Mouse (Mus musculus) CH12.LX (cell line): ENCODE measurements around the gene Hax1. TPM values are rescaled to one million over a fixed set of nuclear protein-coding genes. Genes with fewer than 3 reads are reported as not detected.

ENCODE experiments used
- DNase-seq: peaks from one replicate; pipeline ENCODE4 v3.0.0-alpha.2; 2013; ENCODE audit errors: extremely low read depth
- H3K27ac ChIP-seq: 2 replicates; pipeline ENCODE4 v1.5.1; 2012; ENCODE audit warnings: low read depth, mild to moderate bottlenecking, control low read depth, moderate library complexity; ENCODE audit not compliant: insufficient read depth
- H3K27me3 ChIP-seq: replicated peaks from 2 replicates; pipeline ENCODE3; 2012; ENCODE audit warnings: inconsistent platforms
- H3K36me3 ChIP-seq, 2 experiments: replicated peaks in 1 of 2; 2 replicates each; pipeline versions ENCODE3 to v1.6.1; 2012; ENCODE audit warnings: inconsistent platforms in 1 of 2, low read length in 1 of 2, mild to moderate bottlenecking in 1 of 2, mixed read lengths in 1 of 2, moderate library complexity in 1 of 2; ENCODE audit not compliant: control insufficient read depth in 1 of 2, insufficient read depth in 1 of 2
- H3K4me1 ChIP-seq, 2 experiments: 2 replicates each; pipeline ENCODE4 v1.6.1; 2012; ENCODE audit warnings: inconsistent platforms in 1 of 2, moderate library complexity in 1 of 2; ENCODE audit not compliant: insufficient read depth in 2 of 2, control insufficient read depth in 1 of 2
- H3K4me2 ChIP-seq: 2 replicates; pipeline ENCODE4 v1.6.1; 2012; ENCODE audit warnings: low read depth, mild to moderate bottlenecking, control low read depth; ENCODE audit not compliant: poor library complexity, insufficient read depth, severe bottlenecking
- H3K4me3 ChIP-seq, 3 experiments: fragments of 150-350 bp in 1 of 3; sonication (generic) in 1 of 3; replicated peaks in 1 of 3; 2 replicates each; pipeline versions ENCODE3 to v1.5.1; 2011 to 2012; ENCODE audit warnings: low read depth in 2 of 3, low read length in 2 of 3, mild to moderate bottlenecking in 2 of 3, moderate library complexity in 2 of 3, control low read depth in 1 of 3, improper control_type of control experiment in 1 of 3, inconsistent platforms in 1 of 3, mixed read lengths in 1 of 3; ENCODE audit not compliant: poor library complexity in 1 of 3
- H3K79me2 ChIP-seq: replicated peaks from 2 replicates; pipeline ENCODE4 v1.6.1; 2012; ENCODE audit warnings: mild to moderate bottlenecking, moderate library complexity; ENCODE audit not compliant: control insufficient read depth, poor library complexity, insufficient read depth, severe bottlenecking; ENCODE audit errors: extremely low read depth
- H3K9ac ChIP-seq: 2 replicates; pipeline ENCODE4 v1.6.1; 2012; ENCODE audit warnings: low read depth, mild to moderate bottlenecking, control low read depth, moderate library complexity; ENCODE audit not compliant: insufficient read depth
- H3K9me3 ChIP-seq: replicated peaks from 2 replicates; pipeline ENCODE3; 2012; ENCODE audit warnings: low read length, inconsistent platforms, mixed read lengths
- BHLHE40 ChIP-seq: IDR thresholded peaks from 2 replicates; pipeline ENCODE4 v1.6.1; 2011; ENCODE audit warnings: mild to moderate bottlenecking, low read depth, low read length, improper control_type of control experiment
- E2F4 ChIP-seq: IDR thresholded peaks from 2 replicates; pipeline ENCODE4 v1.6.1; 2011; ENCODE audit warnings: low read depth, low read length, improper control_type of control experiment; ENCODE audit not compliant: insufficient replicate concordance
- ELF1 ChIP-seq: IDR thresholded peaks from 2 replicates; pipeline ENCODE4 v1.6.1; 2014; ENCODE audit warnings: low read depth, mild to moderate bottlenecking, inconsistent platforms, low read length, improper control_type of control experiment
- EP300 ChIP-seq: IDR thresholded peaks from 2 replicates; pipeline ENCODE4 v1.6.1; 2011; ENCODE audit warnings: low read length, improper control_type of control experiment
- ETS1 ChIP-seq: conservative IDR thresholded peaks from 2 replicates; pipeline ENCODE4 v1.6.1; 2012; ENCODE audit warnings: low read depth, mild to moderate bottlenecking, inconsistent platforms, low read length, improper control_type of control experiment, moderate library complexity
- HCFC1 ChIP-seq: IDR thresholded peaks from 2 replicates; pipeline ENCODE4 v1.6.1; 2012; ENCODE audit warnings: low read depth, mild to moderate bottlenecking, inconsistent platforms, low read length, improper control_type of control experiment
- IRF4 ChIP-seq: IDR thresholded peaks from 2 replicates; pipeline ENCODE4 v1.6.1; 2014; ENCODE audit warnings: low read depth, mild to moderate bottlenecking, inconsistent platforms, low read length, improper control_type of control experiment
- JUN ChIP-seq: IDR thresholded peaks from 2 replicates; pipeline ENCODE4 v1.6.1; 2011; ENCODE audit warnings: low read depth, mild to moderate bottlenecking, low read length, improper control_type of control experiment, moderate library complexity; ENCODE audit not compliant: insufficient read depth
- JUND ChIP-seq: conservative IDR thresholded peaks from 2 replicates; pipeline ENCODE4 v1.6.1; 2011; ENCODE audit warnings: low read depth, low read length, improper control_type of control experiment
- MAX ChIP-seq: IDR thresholded peaks from 2 replicates; pipeline ENCODE4 v1.6.1; 2011; ENCODE audit warnings: low read length, improper control_type of control experiment
- MAZ ChIP-seq: IDR thresholded peaks from 2 replicates; pipeline ENCODE4 v1.6.1; 2012; ENCODE audit warnings: low read depth, mild to moderate bottlenecking, inconsistent platforms, low read length, improper control_type of control experiment, moderate library complexity
- MEF2A ChIP-seq: IDR thresholded peaks from 2 replicates; pipeline ENCODE4 v1.6.1; 2014; ENCODE audit warnings: low read depth, mild to moderate bottlenecking, inconsistent platforms, low read length, improper control_type of control experiment, borderline replicate concordance
- MXI1 ChIP-seq: IDR thresholded peaks from 2 replicates; pipeline ENCODE4 v1.6.1; 2011; ENCODE audit warnings: mild to moderate bottlenecking, low read depth, low read length, improper control_type of control experiment
- MYC ChIP-seq: IDR thresholded peaks from 2 replicates; pipeline ENCODE4 v1.6.1; 2011; ENCODE audit warnings: low read depth, mild to moderate bottlenecking, improper control_type of control experiment, low read length
- PAX5 ChIP-seq: IDR thresholded peaks from 2 replicates; pipeline ENCODE4 v1.6.1; 2012; ENCODE audit warnings: low read length, inconsistent platforms, mixed read lengths
- POLR2A ChIP-seq: IDR thresholded peaks from 2 replicates; pipeline ENCODE4 v1.6.1; 2011; ENCODE audit warnings: low read depth, mild to moderate bottlenecking, improper control_type of control experiment, low read length
- SIN3A ChIP-seq: IDR thresholded peaks from 2 replicates; pipeline ENCODE4 v1.6.1; 2012; ENCODE audit warnings: low read length, improper control_type of control experiment, inconsistent platforms
- TCF12 ChIP-seq: IDR thresholded peaks from 2 replicates; pipeline ENCODE4 v1.6.1; 2014; ENCODE audit warnings: low read depth, mild to moderate bottlenecking, inconsistent platforms, low read length, improper control_type of control experiment
- UBTF ChIP-seq: IDR thresholded peaks from 2 replicates; pipeline ENCODE4 v1.6.1; 2012; ENCODE audit warnings: low read depth, mild to moderate bottlenecking, inconsistent platforms, low read length, improper control_type of control experiment, moderate library complexity
- USF1 ChIP-seq: IDR thresholded peaks from 2 replicates; pipeline ENCODE4 v1.6.1; 2014; ENCODE audit warnings: low read depth, mild to moderate bottlenecking, inconsistent platforms, low read length, improper control_type of control experiment
- ZMIZ1 ChIP-seq: IDR thresholded peaks from 2 replicates; pipeline ENCODE4 v1.6.1; 2012; ENCODE audit warnings: low read depth, mild to moderate bottlenecking, inconsistent platforms, low read length, improper control_type of control experiment
- dilution Hi-C: fragments of 300-500 bp; cut with MboI; formaldehyde crosslinking; loops from 2 replicates; pipeline ENCODE4 v1.14.3; 2020; ENCODE audit warnings: low sequenced_read_pairs; ENCODE audit not compliant: extremely low pct_unique_long_range_greater_than_20kb, extremely low pct_ligation_motif_present
- in situ Hi-C: fragments of 300-500 bp; cut with MboI; formaldehyde crosslinking; loops from 3 replicates; pipeline ENCODE4 v1.14.3; 2019; ENCODE audit warnings: low sequenced_read_pairs, low pct_ligation_motif_present, low pct_unique_long_range_greater_than_20kb, mixed read lengths
- polyA plus RNA-seq: library from polyadenylated mRNA; unstranded; fragments of >175 nt; gene quantifications from 2 replicates; pipeline ENCODE4 v1.2.1, GENCODE M21; 2012; ENCODE audit warnings: low read depth; ENCODE audit not compliant: insufficient read length
- total RNA-seq, 2 experiments: library from RNA; depleted of rRNA; stranded (reverse); fragments of 300-350 nt in 1 of 2; fragments of >200 nt in 1 of 2; gene quantifications; 2 replicates each; pipeline ENCODE4 v1.2.3; 2012 to 2014

Gene Hax1
- total and polyA plus RNA-seq, 3 experiments: 302 to 353 (median 304) TPM

- Histone ChIP-seq H3K36me3 (peaks cover 29 to 48% of the 10 kb centered on the region in 2 experiments), H3K9me3 (peaks cover 2% of the 10 kb centered on the region), H3K79me2 (peaks cover 28% of the 10 kb centered on the region), H3K4me1 (peaks cover 15 to 56% of the 10 kb centered on the region in 2 experiments), H3K27ac (no peak overlapping the region), H3K27me3 (no peaks in the 10 kb centered on the region), H3K4me2 (no peak overlapping the region), H3K4me3 (peak overlapping the region in 2 of 3 experiments; percentile 89 to 95), H3K9ac (no peak overlapping the region)
- in situ Hi-C loops (loop anchor here (25.0 kb wide), 1 partner anchor 172 kb away; no protein-coding TSS in a partner anchor), dilution Hi-C loops (no loop called here)
- TF ChIP-seq TCF12 (no peak), SIN3A (0 out of 2 replicates have a peak, but pooled peaks have one; percentile 25), USF1 (peak; percentile 61), MAX (peak; percentile 82), POLR2A (no peak), E2F4 (no peak), UBTF (no peak), JUN (peak; percentile 77), HCFC1 (no peak), PAX5 (no peak), ZMIZ1 (no peak), ELF1 (no peak), BHLHE40 (peak; percentile 59), MXI1 (peak; percentile 82), MYC (peak; percentile 71)
- DNase-seq: peak; percentile 44
Observed at GRCm38 (mm10) chr3:89959435-89959834, 39.1 kb downstream of the Hax1 start.

GRCm38 (mm10) chr3:89957880-89958279 is 40.7 kb downstream of the Hax1 start:
- Histone ChIP-seq H3K9ac (no peak overlapping the region), H3K27ac (0 out of 2 replicates have a peak overlapping the region, but pooled peaks have one; percentile 9), H3K9me3 (peaks cover 2% of the 10 kb centered on the region), H3K27me3 (no peaks in the 10 kb centered on the region), H3K36me3 (peaks cover 35 to 63% of the 10 kb centered on the region in 2 experiments), H3K4me2 (peak overlapping the region; percentile 10; the same call in 1 of the 2 replicates), H3K79me2 (peaks cover 25% of the 10 kb centered on the region), H3K4me3 (no peak overlapping the region), H3K4me1 (peaks cover 14 to 61% of the 10 kb centered on the region in 2 experiments)
- TF ChIP-seq MAZ (no peak), BHLHE40 (peak; percentile 59), MEF2A (peak; percentile 32; the same call in 1 of the 2 replicates), JUND (no peak), ETS1 (peak; percentile 60), TCF12 (peak; percentile 38; the same call in 1 of the 2 replicates), EP300 (peak; percentile 62), IRF4 (peak; percentile 67; the same call in 1 of the 2 replicates)
- dilution Hi-C loops: no loop called here
- DNase-seq: no peak
- in situ Hi-C loops: loop anchor here (25.0 kb wide), 1 partner anchor 171 kb away; no protein-coding TSS in a partner anchor
